Mouse (Mus musculus) right cerebral cortex, postnatal 14 days (tissue): Measurements from ENCODE around the gene Mbtps1.

ENCODE experiments used
- DNase-seq: peaks from one replicate; pipeline ENCODE4 v3.0.0; 2022

Gene Mbtps1

GRCm38 (mm10) chr8:119501598-119501997, 56.9 kb downstream of the Mbtps1 start, which contains the start of gene Slc38a8:
Slc38a8 (minus strand) TSS chr8:119501698.
- no peak for DNase-seq

GRCm38 (mm10) chr8:119499836-119500235, 58.7 kb downstream of the Mbtps1 start:
- no peak for DNase-seq

GRCm38 (mm10) chr8:119496848-119497247, 61.7 kb downstream of the Mbtps1 start:
- no peak for DNase-seq

- DNase-seq: no peak
Measured at GRCm38 (mm10) chr8:119487093-119487492, 71.4 kb downstream of the Mbtps1 start.

- DNase-seq: no peak
Measured at GRCm38 (mm10) chr8:119484145-119484896, 74.2 kb downstream of the Mbtps1 start.

GRCm38 (mm10) chr8:119478684-119479083, 79.9 kb downstream of the Mbtps1 start:
- DNase-seq: no peak

GRCm38 (mm10) chr8:119468091-119468490, 90.4 kb downstream of the Mbtps1 start:
- DNase-seq: no peak

- no peak for DNase-seq
Measured at GRCm38 (mm10) chr8:119466794-119467193, 91.7 kb downstream of the Mbtps1 start.

GRCm38 (mm10) chr8:119466105-119466504, 92.4 kb downstream of the Mbtps1 start:
- peak; percentile 68 for DNase-seq

- DNase-seq: no peak
Measured at GRCm38 (mm10) chr8:119463709-119464108, 94.8 kb downstream of the Mbtps1 start.

- DNase-seq: peak; percentile 42
Measured at GRCm38 (mm10) chr8:119461356-119461755, 97.2 kb downstream of the Mbtps1 start.

- no peak for DNase-seq
Measured at GRCm38 (mm10) chr8:119459724-119460123, 98.8 kb downstream of the Mbtps1 start.
